Mouse (Mus musculus) embryonic fibroblast, embryonic 13.5 days (primary cell): Measurements from ENCODE around the gene Hagh.

Experiments used
- CTCF ChIP-seq: IDR thresholded peaks from 2 replicates; pipeline ENCODE4 v1.5.1; 2011; ENCODE audit warnings: mild to moderate bottlenecking, control low read depth, low read length, moderate library complexity, borderline replicate concordance; ENCODE audit not compliant: insufficient read depth
- POLR2A ChIP-seq: IDR thresholded peaks from 2 replicates; pipeline ENCODE4 v1.6.1; 2011; ENCODE audit warnings: low read depth, mild to moderate bottlenecking, control low read depth, low read length, moderate library complexity

DNA sequence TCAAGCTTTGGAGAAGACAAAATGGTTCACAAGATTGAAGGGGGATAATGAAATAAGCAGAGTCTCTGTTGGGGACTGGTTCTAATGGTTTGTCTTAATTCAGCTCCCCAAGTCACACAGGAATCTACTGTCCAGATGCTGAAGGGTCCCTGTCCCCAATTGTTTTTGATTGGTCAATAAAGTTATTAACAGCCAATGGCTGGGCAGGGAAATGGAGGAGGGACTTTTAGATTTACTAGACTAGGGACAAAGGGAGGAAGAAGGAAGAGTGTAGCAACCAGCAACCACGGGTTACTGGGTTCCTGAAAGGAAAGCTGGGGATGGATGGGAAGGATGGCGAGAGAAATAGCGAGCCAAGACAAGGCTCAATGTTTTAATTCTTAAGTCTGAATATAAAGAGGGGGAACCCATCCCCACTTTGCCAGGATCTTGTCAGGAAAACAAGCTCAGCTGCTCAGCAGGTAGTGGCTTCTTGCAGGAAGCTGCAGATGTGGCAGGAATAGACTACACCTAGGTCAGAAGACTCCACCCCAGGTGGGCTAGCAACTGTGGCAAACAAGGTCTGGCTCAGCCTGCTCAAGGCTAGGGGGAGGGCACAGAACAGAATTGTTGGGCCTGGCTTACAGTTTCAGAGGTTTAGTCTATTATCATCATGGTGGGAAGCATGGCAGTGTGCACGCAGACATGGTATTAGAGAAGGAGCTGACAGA is 33.9 kb downstream of the Hagh start:
- TF ChIP-seq CTCF: no peak
- TF ChIP-seq POLR2A: no peak
